Mouse (Mus musculus) heart, postnatal 4 days (tissue): ENCODE results near the gene Lrp10. TPM values are rescaled to one million over a fixed set of nuclear protein-coding genes. Genes with fewer than 3 reads are reported as not detected.
A peak's percentile ranks its signal among the peaks of the same experiment; 100 is the strongest.

Experiments
- DNase-seq: peaks from one replicate; pipeline ENCODE4 v3.0.0; 2021
- total RNA-seq, 2 experiments: library from RNA; stranded (reverse); gene quantifications; 2 replicates each; pipeline ENCODE4 v1.2.3; 2021

Lrp10 gene
- total RNA-seq, 2 experiments from 2014 or later, result 81.3 to 81.5 TPM

DNA sequence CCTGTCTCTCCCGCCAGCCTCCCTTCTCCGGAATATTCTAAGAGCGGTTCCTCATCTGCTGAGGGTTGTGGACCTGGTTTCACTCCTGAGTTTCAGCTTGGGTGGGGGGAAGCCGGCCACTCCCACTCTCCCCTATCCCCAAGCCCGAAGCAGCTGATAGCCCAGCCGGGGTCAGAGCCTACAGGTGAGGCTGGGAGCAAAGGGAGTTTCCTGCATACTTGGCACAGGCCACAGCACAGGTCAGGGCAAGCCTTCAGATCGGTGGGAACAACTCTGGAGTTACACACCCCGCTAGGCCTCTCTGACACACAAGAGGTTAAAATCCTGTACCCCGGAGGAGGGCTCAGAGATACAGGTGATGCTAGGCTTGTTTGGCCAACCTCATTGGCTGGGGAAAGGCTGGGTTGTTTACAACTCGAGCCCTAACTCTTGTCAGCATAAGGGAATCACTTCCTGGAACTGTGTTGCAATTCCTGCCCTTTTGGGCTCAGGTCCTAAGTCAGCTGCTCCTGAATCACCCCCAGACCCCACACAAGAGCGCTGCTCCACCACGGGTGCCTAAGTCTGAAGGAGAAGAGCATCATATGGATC, 29.9 kb upstream of the Lrp10 start:
- no peak for DNase-seq

DNA sequence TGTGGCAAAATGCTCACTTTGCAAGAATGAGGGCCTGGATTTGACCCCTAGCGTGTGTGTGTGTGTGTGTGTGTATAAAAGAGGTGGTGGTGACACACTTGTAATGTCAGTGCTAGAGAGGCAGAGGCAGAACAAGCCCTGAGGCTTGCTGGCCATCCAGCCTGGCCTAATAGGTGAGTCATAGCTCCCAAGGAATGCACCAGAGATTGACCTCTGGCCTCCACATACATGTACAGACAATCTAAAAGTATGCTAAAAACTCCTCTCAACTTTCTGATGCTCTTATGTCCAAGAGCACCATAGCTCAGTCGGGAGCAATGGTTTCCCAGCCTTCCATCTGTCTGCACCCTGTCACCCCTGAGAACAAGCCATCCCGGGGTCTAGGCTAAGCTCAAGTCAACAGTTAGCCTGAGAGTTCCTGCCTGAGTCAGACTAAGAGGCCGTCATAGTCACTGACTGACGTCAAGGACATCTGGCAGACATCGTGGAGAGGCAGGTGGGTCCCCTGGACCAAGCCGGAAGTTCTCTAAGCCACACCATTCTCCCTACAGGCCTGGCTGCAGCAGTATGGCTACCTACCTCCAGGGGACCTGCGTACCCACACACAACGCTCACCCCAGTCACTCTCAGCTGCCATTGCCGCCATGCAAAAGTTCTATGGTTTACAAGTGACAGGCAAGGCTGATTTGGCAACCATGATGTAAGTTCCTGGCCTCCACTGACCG, 28.6 kb upstream of the Lrp10 start:
- no peak for DNase-seq

DNA sequence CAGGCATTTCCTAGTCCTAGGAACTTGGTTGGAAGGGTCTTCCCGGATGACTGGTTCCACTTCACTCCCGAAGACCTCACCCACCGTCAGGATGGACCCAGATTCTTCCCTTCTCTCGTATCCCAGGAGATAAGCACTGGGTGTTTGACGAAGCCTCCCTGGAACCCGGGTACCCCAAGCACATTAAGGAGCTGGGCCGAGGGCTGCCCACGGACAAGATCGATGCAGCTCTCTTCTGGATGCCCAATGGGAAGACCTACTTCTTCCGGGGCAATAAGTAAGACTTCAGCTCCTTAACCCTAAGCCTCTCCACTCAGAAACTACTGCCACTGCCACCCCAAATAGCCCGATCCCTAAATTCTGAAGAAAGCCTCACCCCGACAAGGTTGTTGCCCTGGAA, 24.8 kb upstream of the Lrp10 start:
- no peak for DNase-seq

DNA sequence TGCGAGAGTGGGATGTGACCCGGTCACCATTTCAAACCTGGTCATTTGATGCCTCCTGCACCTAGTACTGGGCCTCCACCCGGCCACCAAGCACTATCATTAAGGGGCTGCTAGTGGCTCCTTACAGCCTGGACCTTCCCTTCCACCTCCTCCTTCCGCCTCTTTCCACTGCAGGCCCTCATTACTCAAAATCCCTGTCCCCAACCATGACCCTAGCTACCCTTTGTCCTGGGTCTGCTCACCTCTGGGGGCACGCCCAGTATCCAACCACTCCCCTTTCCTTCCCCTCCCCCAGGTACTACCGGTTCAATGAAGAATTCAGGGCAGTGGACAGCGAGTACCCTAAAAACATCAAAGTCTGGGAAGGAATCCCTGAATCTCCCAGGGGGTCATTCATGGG, 24.3 kb upstream of the Lrp10 start:
- no peak for DNase-seq

DNA sequence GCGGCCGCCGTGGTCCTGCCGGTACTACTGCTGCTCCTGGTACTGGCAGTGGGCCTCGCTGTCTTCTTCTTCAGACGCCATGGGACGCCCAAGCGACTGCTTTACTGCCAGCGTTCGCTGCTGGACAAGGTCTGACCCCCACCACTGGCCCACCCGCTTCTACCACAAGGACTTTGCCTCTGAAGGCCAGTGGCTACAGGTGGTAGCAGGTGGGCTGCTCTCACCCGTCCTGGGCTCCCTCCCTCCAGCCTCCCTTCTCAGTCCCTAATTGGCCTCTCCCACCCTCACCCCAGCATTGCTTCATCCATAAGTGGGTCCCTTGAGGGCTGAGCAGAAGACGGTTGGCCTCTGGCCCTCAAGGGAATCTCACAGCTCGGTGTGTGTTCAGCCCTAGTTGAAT, 23.4 kb upstream of the Lrp10 start:
- DNase-seq, result no peak

DNA sequence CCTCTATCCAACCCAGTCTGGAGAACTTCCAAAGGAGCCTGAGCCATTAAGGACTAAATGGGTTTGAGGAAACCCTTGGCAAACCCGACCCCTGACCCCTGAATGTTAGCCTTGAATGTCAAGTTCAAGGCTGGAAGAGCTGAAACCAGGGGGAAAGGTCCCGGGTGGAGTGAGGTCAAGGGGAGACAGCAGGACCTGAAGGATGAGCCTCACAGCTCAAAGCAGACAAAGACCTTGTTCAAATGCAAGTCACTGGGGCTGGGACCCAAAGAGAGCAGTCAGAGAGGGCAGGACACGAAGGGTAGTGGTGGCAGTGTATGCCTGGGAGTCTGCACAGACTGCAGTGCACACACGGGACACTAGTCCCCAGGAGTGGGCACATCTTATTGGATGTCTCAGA, 22.6 kb upstream of the Lrp10 start:
- DNase-seq, result no peak

DNA sequence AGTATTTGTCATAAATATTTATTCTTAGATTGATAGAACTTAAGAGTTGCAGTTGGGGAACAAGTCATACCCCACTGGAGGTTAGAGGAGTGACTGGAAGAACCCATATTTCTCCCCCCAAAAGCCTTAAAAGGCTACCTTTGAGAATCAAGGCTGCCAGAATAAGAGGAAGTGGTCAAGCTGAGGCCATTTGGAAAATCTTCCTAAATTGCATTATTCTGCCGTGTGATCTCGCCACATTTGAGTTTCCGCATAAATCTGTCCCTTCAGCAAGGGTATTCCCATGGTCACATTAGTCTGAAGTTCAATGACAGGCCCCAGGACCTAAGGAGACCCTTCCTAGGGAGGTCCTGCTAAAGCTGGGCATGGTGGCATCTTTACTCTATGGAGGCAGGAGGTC, 21.4 kb upstream of the Lrp10 start:
- no peak for DNase-seq

DNA sequence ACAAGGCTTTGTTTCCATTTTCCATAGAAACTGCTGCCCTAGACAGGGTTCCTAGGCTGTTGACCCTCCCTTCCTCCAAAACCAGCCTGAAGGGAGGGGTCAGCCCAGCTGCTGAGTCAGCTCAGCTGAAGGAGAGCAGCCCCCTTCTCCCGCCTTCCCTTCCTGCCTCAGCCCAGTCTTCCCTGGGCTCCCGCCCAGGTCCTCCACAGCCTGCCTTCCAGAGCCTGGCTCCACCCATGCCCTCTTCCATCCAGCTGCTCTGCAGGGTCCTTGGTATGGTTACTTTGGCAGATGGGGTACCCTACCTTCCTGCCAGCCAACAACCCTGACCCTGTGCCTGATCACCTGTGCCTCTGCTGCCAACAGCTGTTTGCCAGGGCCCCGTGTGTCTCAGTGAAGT, 20.7 kb upstream of the Lrp10 start:
- DNase-seq, result peak; percentile 78

DNA sequence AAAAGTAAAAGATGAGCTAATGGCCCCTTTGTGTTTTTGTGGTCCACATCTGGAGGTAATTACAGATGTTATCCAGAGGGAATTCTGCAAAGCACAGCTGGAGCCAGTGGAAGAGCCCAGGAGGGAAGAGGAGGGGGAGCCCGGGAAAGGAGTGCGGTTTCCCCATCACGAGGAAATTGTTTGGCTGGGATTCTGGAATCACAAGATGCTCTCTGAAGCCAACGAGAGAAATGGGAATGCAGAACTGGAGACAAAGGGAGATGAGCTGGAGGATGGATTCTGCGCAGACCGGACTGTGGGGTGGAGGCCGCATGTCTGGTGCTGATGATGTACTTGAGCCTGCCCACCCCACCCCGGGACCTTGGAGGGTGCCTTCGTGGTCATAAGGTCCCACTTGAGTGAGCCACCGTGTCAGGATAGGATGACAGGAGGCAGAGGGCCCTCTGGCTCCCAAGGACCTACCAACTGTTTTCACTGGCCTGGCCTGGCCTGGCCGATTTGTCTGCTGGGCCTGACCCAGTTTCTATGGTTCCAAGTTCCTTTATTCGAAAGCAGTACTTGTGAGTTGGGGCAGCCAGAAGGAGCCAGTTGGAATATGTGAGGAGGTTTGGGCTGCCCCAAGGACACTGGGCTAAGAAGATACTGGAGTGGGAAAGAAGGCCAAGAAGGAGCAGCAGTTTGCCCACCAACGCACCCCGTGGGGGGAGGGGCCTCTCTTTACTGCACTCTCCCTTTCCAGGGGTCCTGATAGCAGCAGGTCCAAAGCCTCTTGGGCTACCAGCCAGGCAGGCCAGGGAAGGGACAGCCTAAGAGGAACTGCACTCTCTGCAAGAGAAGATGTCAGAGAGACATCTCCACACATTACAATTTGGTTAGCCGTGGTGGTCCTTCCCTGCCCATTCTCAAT, 20.0 kb upstream of the Lrp10 start:
- peak; percentile 63 for DNase-seq

DNA sequence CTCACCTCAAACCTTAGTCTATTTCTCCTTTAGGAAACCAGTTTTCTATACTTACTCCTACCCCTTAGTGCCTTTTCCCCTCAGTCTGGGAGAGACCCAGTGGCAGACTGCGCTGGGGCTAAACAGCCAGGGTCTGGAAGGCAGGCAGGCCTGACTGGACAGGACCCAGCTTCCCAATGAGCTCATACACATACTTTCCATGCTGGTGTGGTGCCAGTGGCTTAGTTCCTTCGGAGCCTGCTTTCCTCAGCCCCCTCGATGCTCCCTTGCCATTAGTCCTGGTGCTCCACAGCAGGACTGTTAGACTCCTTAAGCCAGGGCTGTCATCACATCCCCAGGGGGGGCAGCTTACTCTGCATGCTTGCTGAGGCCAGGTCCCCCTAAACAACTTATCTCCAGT, 18.5 kb upstream of the Lrp10 start:
- peak; percentile 83 for DNase-seq

DNA sequence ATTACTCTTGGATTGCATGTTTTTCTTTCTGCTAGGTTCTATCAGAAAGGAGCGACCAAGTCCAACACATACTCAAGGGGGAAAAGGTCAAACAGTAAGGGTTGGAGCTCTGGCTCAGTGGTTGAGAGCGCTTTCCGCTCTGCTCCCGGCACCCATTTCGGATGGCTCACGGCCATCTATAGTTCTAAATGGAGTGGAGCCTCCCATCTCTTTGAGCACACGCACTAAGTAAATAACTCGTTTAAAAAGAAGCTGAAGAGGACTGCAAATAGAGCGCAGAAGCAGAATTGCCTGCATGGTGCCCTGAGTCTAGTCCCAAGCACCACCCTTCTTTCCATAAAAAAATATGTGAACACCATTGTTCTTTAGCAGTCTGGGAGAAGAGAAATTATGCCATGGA, 10.4 kb upstream of the Lrp10 start:
- no peak for DNase-seq

DNA sequence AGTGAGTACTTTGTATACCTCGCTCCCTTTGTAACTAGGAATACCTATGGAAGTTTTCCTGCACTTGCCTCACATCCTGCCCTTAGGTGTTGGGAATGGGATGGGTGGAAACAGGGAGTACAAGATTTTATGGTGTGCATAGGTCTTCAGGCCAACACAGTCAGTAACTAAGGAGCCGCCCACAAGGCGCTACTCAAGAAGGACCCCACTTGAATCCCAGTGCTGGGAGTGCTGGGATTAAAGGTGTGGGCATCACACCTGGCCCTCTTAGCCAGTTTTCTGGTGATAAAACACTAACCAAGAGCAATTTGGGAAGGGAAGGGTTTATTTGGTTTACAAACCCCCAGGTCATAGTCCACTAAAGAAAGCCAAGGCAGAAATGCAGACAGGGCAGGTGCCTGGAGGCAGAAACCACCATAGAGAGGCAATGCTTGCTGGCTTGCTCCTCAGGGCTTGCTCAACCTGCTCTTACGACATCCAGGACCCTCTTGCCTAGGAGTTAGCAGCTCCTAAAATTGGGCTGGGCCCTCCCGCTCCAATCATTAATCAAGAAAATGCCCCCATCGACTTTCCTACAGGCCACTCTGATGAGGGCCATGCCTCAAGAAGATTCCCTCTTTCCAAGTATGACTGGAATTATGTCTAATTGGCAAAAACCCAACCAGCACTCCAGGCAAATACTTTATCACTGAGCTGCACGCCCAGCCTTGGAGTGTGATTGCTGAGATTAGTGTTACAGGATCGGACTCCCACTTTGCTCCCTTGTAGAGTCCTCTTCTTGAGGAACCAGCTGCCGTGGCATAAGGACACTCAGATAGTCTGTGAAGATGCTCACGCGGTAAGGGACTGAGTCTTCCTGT, 9.0 kb upstream of the Lrp10 start:
- no peak for DNase-seq

DNA sequence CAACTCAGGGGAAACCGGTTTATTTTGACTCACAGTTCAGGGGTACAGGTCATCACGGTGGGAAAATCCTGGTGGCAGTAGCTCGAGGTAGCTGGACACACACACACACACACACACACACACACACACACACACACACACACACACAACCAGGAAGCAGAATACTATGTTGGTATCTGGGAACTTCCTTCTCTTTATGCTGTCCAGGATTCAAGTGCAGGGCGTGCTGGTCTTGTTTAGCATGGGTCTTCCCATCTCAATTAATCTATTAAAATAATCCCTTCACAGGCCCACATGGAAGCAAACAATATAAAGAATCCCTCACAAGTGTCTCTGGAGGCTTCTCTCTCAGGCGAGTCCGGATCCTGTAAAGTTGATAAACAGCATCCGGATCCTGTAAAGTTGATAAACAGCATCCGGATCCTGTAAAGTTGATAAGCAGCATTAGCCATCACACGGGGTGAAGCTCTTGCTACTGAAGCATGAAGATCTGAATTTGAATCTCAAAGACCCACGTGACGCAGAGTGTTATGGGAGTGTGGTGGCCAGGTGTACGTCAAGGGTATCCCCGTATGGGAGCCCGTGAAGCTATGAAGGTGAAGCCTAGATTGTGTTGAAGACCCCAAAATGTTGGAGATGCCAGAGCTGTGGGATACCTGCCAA, 5.9 kb upstream of the Lrp10 start:
- DNase-seq, result no peak

DNA sequence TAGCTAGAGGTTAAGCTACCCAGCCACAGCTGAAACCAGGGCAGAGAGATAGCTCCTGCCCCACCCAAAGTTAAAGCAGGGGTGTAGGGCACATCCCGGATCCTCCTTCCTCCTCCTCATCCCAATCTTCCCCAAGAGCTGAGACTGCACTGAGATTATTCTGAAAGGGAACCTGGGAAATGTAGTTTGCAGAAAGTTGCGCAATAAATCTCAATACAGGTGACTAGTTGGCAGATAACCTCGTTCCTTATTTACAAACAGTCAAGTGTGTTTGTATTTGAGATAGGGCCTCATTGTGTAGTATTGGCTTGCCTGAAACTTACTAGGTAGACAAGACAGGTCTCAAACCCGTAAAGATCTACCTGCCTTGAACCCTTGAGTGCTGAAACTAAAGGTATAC, 1.8 kb upstream of the Lrp10 start:
- DNase-seq, result no peak

DNA sequence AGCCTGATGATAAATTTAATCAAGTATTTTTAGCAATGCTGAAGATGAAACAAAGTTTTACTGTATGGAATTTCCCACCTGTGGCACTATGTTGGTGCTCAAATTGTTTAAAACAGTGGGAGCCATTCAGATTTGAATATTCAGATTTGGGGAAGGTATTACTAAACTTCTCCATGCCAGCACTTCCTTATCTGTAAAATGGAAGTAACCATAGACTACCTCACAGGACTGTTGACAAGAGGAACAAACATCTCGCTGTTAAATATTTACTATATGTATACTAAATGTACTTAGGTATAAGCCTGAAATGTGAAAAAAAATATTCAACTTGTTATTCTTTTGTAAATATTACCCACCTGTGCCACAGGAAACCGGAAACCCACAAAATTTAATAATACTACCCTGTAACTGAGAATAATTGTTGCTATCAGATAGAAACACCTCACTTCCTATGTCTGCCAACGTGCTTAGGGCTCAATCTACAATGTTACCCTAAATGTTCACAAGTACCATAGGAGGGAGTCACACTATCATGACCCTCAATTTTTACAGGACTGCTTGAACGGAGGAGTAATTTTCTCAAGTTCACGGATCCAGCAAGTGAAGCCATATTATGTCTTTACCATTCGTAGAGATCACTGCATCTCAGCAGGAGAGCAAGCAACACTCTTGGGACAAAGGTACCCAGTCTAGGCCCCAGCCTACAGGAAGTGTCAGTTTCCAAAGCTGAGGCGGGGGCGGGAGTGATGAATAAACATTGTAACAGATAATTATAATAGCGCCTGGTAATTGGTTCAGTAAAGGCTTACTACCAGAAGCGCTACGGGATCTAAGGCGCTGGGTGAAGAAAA, 604 bp upstream of the Lrp10 start:
- DNase-seq, result no peak

DNA sequence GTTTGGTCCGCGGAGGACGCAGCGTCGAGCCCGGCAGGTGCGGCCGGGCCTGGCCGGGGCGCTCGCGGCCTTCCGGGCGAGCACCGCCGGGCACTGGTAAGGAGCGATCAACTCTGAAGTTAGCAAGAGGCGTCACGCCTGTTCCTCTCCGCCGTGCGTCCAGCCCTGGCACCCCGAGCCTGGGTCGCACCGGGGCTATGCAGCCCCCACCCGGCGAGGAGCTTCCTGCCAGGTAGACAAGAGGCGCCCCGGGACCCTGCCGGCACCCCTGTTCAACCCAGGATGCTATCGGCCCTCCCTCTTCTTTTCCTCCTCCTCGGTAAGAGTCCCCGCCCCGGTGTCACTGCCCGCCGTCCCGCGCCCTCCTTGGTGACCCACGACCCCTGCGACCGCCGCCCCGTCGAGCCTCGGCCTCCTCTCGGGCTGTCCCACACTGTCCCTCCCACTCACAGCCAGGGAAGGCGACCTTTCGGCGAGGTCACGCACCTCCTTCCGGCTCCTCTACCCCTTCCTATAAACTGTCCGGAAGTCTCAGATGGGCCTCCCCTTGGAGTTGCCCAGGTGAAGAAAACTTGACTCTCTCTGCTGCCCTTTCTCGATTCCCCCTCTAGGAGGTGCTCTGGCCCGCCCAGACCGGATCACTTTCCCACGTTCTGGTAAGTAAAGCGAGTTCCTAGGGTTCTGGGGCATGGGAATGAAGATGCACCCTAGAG, 512 bp downstream of the Lrp10 start:
- peak; percentile 77 for DNase-seq

DNA sequence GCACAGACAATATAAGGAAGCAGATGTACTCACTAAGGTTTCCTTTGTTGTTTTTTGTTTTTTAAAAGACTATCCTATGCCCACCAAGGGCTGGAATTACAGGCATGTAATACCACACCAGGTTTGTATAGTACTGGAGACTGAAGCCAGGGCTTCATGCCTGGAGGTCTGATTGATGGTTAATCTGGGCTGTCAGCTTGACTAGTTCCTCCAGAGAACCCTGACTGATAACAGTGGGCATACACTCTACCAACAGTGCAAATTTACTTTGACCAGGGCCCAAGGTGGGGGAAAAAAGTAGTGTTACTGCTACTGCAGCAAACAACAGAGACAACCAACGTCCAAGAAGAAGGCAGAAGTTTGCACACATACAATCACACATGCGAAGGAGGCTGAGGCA, 7.5 kb downstream of the Lrp10 start:
- DNase-seq, result no peak

DNA sequence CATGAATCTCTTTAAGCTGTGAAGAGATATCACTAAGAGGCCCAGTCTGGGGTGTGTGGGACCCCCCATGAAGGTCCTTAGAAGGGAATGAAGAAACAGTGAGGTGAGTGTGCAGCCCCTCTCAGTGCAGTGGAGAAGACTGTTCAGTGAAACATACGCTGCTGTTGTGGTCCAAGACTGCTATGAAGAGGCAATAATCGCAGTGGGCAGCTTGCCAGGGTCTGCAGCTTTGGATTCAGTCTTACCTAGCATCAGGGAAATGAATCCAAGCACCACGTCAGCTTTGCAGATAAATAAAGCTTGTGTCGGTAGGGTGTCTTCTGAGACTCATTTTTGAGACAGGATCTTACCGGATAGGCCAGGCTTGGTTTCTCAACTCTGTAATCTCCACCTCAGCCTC, 8.7 kb downstream of the Lrp10 start:
- peak; percentile 37 for DNase-seq

DNA sequence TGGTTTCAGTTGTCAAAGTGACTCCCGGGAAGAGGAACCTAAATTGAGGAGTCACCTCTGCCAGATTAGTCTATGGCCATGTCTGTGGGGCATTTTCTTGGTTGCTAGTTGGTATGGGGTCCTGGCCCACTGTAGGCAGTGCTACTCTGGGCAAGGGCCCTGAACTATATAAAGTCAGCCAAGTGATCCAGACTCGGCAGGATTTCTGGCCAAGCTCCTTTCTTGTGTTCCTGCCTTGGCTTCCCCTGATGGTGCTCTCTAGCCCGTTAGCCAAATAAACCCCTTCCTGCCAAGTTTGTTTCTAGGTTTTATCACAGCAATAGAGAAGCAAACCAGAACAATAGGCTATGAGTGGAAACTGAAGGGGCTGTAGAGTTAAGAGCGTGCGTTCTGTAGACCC, 10.8 kb downstream of the Lrp10 start:
- no peak for DNase-seq
